Mouse (Mus musculus): ENCODE data around the gene H2al2a. TPM values are rescaled to one million over a fixed set of nuclear protein-coding genes. Genes with fewer than 3 reads are reported as not detected.
"Not testable (repeated sequence)": the region's sequence is repeated elsewhere in the genome, so short reads cannot be mapped to it uniquely, and the experiment has no call there.

Gene H2al2a
- total RNA-seq, 4 experiments from 2014 or later, result not detected

DNA sequence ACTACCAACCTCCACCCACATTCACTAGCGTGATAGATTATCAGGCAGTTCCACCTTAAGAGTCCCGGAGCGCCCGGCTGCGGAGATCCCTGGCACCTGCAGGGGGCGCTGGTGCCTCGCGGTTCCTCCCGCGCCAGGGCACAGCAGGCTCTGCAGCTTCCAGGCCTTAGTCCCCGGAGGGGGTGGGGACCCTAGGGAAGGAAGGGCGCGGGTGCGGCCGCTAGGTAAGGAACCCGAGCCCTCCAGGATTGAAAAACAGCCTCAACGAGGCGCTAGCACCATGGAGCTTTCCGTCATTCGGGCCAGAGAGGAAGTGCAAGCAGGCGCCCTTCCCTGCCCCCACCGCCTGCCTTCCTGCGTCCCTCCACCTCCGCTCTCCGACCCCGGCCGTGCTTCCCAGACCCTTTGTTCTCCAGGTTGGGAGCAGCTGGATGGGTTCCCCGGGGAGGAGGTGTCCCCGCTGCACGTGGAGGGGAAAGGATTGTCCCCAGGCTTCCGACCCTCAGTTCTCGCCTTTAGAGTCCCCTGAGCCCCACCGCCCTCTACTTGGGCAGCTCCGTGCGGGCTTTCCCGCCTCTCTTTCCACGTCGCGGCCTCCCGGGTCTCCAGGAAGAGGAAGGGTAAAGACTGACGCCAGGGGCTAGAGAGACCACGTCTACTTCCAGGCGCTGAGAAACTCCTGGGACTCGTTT lies 30.8 kb upstream of the H2al2a start:
- peak; percentile 90 for DNase-seq

DNA sequence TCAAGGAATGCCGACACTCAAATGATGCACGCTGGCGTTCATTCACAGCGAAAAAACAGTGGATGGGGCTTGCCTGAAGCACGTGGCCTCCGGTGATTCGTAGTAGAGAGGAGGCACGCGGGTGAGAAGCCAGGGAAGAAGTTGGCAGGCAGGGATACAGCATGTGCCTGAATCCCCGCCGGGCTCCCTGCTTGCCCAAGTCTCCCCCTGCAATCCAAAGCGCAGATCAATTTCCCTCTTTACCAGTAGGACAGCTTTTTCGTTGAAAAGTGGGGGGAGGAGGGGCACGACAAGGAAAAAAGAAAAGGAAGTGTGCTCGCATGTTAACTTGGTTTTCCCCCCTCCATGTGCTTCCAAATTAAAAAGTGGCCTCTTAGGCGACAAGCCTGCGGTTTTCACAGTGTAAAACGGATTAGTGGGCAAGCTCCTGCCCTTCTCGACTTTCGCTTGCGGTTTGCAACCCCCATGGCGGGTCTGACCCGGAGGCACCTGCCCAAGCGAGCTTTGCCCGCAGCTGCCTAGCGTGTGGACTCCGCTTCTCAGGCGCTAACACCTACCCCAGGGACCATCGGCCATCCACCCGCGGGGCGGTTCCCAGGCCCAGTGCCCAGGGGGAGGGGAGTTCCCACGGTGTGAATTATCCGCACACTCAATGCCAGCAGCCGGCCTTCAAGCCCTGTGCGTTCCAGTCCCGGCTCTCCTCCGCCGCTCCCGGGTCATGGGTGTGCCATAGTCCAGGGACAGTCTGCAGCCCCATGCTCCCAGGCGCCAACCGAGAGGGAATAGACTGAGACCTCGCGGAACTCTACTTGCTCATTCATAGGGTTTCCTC lies 29.6 kb upstream of the H2al2a start:
- peak; percentile 54 for DNase-seq

DNA sequence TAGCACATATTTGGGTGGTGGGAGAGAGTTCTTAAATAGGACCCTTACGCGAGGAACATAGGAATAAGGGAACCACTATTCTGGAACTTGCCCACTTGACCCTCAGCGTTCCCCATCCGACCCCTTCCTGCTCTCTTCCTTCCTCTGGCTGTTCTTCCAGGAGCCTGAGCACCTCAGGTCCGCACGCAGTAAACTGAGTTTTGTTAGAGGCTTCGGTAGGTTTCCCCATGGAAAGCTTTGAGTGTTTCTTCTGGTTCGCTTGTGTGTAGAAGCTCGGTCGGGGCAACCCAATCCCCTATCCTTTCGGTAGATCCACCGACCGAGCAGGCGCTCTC lies 29.0 kb upstream of the H2al2a start:
- no peak for DNase-seq

DNA sequence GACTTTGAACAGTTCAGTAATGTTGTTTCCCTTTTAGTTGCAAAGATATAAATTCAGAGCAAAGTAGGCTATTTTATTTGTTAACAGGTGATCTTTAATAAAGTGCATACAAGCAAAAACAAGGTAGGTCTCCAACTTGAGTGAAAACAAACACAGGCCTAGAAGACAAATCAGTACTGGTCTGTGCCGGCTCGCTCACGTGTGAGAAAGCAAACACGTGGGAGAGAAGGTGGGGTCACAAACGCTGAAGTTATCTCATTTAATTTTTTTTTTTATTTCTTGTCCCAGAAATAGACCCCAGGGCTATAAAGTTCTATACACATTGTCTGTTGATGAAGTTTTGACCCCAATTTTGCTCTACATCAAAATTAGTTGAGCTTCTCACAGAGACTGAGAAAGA lies 28.4 kb upstream of the H2al2a start:
- no peak for DNase-seq

DNA sequence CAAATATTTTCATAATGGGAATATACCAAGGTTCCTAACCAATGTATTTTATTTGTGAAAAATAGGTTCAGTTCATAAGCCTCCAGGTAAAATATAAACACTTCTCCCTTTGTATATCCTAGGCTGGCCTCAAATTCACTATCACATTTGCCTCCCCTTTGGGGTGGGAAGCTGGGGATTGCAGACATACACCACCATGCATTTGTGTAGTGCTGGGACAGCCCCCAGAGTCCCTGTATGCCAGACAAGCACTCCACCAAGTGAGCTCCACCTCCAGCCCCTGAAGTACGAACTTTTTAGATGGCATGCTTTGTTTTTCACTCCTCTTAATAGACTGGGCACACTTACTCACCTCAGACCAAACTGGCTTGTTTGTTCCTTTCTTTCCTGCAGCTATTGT lies 26.1 kb upstream of the H2al2a start:
- no peak for DNase-seq

DNA sequence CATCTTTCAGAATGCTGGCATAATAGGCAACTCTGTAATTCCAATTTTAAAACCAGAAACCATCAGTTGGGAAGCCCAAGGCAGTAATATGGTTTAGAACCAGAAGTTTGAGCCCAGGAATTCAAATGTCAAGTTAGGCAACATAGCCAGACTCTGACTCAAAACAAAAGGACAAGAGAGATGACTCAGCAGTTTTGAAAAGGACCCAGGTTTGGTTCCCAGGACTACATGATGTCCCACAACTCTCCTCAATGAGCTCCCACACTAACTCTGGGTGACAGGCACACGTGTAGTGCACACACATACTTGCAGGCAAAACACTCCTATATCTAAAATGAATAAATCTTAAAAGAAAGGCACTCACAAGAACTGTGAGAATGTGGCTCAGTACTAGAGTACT lies 22.4 kb upstream of the H2al2a start:
- DNase-seq, result no peak

DNA sequence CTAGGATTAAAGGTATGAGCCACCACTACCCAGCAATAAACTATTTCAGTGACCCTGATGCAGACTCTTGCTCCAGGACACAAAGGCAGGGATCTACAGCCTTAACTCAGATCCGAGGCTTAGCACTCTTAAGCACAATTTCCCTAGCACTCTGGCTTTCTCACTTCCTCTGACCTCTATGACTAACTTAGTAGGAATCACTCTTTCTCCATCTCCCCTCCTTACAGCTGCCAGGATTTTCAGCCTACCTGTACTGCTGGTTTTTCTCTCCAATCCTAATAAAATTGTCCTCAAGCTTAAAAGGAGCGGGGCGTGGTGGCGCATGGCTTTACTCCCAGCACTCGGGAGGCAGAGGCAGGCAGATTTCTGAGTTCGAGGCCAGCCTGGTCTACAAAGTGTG lies 20.6 kb upstream of the H2al2a start:
- DNase-seq, result no peak

DNA sequence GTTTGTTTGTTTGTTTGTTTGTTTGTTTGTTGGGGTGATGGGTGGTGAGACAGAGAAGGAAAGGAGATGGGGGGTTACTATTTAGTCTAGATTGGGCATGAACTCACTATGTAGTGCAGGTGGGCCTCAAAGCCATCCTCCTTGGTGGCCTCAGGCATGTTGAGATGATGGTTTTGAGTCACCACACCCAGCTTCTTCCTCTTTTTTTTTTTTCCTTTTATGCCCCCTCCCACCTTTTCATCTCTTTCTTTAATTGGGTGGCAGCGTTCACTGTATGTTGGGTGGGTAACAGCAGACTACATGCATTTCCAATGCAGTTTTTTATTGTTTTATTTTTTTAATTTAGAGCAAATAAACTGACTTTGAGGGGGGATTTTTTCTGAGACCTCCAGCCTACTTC lies 19.9 kb upstream of the H2al2a start:
- DNase-seq, result no peak

DNA sequence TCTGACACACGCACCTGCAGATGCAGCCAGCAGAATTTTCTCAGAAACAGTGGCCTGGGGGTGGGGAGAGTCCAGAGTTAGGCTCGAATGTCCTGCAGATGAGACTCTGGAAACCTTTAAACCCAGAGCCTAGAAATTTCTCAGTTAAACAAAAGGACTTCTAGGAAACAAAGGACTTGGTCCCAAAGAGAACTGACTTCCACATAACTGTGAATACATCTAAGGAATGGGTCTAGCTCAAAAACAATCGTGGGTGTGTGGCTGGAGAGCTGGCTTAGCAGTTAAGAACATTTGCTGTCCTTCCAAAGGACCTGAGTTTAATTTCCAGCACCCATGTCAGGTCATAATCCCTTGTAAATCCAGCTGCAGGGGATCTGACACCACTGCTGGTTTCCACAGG lies 18.8 kb upstream of the H2al2a start:
- no peak for DNase-seq

DNA sequence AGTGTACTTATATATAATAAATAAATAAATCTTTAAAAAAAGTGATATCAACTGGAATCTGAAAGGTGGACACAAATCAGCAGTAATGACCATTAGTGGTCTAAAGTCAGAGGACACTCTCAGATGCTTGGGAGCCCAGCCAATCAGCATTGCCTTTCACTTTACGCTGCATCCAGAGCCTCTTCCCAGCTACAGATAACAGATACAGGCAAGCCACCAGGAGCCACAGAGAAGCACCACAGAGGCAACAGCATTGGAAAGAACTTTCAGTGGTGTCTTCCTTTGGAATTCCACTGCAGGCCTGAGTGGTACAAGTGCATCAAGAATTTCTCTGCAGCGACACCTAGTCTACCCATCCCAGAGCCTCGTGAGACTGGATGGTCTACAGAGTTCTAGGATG lies 16.1 kb upstream of the H2al2a start:
- no peak for DNase-seq

DNA sequence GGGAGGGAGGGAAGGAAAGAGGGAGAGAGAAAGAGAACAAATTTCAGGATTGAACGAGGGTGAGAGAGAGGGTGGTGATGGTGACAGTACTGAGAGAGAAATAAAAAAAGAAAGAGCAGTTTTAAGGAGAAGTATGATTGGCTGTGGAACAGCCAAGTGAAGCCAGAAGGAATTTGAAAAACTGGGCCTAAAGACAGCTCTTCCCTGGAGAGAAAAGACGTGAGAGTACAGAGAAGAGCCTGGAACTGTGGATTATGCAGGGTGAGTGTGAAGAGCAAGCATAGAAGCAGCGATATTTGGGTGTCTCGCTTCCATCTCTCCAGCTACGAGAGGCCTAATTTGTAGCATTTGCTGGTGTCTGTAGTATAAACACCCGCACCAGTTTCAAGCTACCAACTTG lies 14.5 kb upstream of the H2al2a start:
- DNase-seq, result no peak

DNA sequence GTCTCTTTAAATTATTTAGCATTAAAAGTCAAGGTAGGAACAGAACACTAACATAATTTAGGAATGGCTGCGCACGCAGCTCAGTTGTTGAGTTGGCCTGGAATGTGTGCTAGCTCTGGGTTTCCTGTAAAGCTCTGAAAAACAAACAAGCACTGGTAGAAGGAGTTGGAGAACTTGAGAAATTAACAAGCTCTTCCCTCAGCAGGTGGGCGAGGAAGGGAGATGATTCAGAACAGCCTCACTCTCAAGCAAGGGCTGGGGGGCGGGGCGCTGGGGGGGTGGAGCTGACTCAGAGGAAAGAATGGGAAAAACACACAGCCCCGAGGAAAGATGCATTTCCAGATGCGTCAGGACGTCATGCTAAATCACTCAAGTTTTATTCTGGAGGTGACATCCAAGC lies 8.4 kb upstream of the H2al2a start:
- no peak for DNase-seq

DNA sequence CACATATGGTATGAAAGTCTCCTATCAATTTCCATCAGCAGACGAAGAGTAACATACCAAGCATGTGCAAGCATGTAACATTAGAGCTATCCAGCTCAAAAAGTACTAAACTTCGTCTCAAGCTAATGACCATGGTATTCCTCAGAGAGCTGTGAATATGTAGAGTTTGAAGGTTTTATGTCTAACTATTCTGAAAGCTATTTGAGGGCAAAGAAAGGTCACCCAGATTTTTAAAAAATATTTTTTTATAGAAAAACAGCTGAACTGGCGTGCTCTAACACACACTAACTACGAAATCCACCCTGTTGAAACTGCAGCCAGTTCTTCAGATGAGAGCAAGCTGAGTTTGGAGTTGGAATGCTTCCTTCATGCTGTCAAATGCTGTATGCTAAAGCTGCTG lies 7.5 kb upstream of the H2al2a start:
- DNase-seq, result no peak

DNA sequence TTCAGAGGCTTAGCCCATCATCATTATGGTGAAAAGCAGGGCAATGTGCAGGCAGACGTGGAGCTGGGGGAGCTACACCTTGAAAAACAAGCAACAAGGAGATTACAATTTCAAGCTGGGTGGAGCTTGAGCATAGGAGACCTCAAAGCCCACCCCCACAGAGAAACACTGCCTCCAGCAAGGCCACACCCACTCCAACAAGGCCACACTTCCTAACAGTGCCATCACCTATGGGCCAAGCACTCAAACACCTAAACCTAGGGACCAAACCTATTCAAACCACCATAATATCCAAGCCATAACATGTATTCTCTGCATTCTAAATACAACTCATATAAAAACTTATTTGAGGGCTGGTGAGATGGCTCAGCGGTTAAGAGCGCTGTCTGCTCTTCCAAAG lies 5.5 kb upstream of the H2al2a start:
- no peak for DNase-seq

DNA sequence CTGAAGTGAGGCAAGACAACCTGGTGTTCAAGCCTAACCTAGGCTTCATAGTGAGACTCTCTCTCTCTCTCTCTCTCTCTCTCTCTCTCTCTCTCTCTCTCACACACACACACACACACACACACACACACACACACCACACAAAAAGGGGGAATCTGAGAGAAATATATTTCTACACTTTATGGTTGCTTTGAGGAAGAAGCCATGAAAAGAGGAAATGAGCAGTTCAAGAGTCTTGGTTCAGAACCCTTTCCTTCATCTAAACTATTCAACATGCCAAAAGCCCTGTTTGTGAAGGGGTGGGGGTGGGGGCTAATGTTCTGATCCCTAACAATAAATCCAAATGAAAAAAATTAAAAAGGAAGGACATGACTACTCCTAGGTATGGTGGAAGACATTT lies 7.2 kb downstream of the H2al2a start:
- DNase-seq, result no peak

DNA sequence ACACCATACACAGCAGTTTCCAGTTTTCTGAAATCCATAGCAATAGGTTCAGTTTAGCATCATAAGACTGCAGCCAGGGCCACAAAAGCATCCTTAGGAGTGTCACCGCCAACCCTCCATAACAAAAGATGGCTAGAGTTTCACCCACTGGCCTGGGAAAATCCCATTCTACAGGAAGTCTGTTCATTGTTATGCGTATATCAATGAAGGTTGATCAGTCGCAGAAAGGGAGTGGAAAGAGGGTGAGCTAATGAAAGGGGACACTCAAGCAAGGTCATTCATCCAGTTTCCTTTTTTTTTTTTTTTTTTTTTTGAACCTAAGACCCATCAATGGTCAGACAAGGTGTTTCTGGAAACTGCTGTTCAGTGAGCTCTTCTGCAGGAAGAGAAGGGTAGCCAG lies 7.6 kb downstream of the H2al2a start:
- DNase-seq, result no peak

DNA sequence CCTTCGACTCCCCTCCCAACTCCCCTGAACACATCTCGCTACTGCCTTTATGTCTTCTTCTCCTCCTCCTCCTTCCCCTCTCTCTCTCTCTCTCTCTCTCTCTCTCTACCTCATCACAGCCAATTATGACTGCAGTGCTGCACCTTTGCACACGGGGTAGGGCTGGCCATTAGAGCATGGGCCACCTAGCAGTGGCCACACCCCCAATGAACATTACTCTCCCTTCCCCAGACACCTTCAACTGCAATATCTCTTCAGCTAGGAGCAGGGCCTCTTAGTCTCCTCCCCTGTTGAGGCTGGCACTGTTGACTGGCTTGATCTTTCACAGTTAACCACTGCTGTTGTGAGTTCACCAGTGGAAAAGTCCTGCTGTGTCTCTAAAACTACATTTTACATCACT lies 10.1 kb downstream of the H2al2a start:
- no peak for DNase-seq

DNA sequence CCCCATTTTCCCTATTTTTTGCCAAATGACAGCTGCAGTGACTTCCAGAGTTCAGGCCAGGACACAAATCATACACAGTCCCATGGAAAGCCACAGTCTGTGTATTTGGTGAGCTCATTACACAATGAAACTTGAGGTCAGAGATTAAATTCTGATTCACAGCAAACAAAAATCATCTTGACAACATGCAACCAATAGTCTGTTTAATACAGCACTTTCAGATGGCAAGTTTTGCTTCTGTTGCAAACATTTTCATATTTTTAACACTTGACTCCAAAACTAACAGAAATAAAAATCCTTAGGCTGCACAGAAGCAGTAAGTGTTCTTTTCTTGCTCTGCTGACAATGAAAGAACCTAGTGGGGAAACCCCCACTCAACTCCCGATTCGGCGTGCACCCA lies 12.0 kb downstream of the H2al2a start:
- no peak for DNase-seq

DNA sequence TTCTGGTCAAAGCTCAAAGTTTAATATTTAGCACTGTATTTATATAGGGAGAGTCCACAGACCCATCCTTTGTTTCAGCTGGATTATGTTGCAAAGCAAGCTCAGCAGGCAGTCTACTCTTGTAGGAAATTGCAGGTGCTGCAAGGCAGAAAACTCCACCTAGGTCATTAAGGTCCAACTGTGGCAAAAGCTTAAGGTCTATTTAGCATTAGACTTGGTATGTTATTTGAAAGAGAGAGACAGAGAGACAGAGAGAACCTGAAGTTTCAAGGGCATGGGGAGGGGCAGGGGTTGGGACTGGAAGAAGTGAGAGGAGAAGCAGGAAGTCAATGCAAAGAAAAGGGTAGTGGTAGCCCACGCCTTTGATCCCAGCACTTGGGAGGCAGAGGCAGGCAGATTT lies 14.0 kb downstream of the H2al2a start:
- no peak for DNase-seq

DNA sequence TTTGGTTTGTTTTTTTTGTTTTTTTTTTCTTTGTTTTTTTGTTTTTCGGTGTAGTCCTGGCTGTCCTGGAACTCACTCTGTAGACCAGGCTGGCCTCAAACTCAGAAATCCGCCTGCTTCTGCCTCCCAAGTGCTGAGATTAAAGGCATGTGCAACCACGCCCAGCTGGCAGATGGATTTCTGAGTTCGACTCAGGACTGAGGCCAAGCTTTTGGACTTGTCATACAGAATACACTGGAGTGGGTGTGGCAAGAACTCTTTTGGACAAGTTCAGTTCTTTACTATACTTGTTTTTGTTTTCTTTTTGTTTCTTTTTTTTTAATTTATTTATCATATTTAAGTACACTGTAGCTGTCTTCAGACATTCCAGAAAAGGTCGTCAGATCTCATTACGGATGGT lies 18.1 kb downstream of the H2al2a start:
- no peak for DNase-seq

DNA sequence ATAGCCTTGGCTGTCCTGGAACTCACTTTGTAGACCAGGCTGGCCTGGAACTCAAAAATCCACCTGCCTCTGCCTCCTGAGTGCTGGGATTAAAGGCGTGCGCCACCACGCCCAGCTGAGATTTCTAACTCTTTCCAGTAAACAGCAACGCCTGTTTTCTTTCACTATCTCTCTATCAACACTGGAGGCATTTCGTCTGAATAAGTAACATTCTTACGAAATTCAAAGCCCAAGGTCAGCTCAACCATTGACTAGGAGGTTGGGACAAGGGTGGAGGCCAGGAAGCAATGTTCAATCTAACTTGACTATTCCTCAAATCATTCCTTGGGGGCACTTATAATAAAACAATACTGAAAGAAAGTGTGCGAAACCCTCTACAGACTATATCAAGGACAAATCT lies 18.5 kb downstream of the H2al2a start:
- not testable (repeated sequence) for DNase-seq

DNA sequence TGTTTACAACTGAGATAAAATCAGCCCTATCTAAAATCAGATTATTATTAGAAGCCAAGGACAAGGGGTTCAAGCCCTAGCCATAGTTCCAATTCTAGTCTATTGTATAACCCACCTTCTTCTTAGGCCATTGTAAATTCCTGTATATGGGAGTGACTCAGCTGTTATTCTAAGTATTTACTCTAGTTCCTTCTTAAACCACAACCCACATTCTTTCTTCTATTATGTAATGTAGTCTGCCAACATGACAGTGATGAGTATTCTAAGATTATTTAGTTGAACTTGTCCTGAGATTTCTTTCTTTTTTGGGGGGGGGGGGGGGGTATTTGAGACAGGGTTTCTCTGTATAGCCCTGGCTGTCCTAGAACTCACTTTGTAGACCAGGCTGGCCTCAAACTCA lies 19.1 kb downstream of the H2al2a start:
- DNase-seq, result not testable (repeated sequence)

DNA sequence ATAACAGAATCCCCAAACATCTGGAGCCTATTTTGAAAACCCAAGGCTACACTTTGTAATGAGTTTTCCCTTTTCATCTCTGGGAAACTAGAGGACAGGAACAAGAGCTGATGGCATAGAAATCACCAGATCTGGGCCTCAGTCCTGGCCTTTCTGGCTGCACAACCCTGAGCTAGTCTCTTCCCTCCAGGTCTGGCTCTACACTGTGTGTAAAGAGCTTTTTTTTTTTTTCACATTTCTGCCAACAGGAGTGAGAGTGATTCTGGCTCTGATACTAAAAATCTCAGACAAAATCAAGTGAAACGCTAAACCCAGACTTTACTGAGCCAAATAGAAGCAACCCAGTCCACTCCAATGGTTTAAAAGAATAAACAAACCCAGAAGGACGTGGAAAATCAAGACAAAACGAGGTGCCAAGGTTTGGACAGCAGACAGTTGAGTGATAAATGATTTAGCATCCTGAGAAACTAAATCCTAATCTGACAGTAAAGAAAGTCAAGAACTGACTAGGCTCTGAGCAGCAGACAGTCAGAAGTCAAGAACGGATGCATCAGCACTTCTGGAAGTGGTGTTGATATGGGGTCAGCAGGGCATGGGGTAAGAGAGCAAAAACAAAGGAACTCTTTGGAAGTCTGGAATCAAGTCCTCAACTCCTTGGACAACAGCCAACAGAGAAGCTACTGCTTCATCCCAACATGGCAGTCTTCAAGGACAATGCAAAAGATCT lies 21.0 kb downstream of the H2al2a start:
- DNase-seq, result no peak

Measured in adrenal gland, adult 8-10 months (tissue).